Mouse (Mus musculus) frontal cortex, postnatal 10 days (tissue): Measurements from ENCODE around the gene Gm37240.

Experiments used
- DNase-seq, 2 experiments: peaks; one replicate each; pipeline ENCODE4 v3.0.0; 2022; ENCODE audit warnings: low spot score in 2 of 2, mixed read lengths in 1 of 2

Gm37240 gene

DNA sequence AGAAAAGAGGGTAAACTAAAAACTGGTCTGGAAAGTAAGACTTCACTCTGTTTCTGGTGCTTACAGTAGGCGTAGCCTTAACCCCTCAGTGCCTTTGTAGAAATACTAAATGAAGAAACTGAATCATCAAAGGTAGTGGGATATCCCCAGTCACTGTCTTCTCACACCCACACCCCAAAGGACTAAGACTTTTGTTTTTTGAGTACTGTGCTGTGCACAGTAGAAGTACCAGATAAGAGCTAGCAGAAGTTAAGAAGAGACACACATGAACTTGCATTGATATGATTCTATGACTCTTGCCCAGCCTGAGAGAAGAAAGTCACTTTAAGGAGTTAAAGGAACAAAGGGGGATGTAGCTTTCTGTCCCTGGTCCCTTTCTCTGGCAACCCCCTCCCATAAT lies 1409.8 kb downstream of the Gm37240 start:
- DNase-seq = no peak

DNA sequence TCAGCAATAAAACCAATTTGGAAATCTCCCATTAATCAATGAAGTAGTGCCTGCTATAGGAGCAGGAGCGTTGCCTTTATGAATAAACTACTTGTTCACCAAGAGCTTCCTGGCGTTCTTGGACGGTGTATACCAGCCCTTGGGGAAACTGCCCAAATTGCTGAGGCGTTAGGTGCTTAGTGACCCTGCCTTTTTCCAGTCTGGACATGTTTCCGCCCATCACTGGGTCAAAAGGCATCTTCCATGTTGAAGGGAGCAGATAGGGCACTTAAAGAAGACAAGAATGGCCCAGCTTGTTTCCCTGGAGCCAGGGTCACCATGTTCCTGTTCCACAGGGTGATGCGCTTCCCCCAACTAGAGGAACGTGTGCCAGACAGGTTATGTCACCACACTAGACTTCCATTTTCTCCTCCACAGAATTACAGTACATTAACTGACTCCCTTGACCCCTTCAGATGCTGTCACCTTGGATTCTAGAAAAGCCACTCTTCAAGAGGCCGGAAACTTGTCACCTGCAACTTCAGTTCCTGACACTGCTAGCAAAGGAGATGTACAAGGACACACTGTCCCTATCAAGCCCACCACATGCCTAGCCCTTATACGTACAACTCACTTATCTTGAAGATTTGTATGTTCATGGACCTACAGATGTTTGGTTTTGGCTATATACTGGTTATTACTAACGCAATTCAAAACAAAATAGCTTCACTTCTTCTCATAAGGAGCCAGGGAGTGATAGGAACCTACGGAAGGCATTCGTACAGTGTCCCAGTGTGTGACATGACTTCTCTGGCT lies 1412.1 kb downstream of the Gm37240 start:
- DNase-seq = no peak

DNA sequence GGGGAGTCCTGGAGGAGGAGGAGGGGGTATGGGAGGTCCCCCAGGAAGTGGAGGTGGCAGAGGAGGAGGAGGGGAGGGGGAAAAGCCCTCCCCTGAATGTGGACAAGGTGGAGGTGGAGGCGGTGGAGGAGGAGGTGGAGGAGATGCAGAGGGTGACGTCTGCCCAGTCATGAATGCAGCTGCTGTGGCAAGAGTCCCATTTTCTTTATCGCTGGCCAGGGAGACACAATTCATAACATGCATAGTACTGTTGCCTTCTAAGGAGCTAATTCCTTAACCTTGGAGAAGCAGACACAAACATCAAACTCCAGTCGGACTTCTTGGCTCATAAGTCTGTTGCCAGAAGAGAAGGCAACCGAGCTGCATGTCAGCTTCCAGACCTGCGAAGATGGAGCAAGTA lies 1412.9 kb downstream of the Gm37240 start:
- no peak for DNase-seq

DNA sequence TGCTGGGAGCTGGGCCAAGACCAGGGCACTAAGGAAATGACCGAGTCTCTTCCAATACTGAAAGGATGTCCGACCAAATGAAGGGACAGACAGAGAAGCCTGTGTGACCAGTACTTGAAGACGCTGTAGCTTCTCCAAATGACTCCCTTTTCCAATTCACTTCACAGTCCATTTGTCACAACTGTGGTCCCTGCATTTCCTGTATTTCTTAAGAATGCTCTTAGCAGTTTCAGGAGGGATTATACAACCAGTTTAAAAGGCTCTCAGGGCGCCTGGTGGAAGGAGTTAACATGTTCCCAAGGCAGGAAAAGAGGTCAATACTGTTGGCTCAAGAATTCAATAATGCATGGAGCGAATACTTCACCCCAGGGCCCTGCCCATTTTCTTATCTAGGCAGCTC lies 1414.4 kb downstream of the Gm37240 start:
- no peak for DNase-seq

DNA sequence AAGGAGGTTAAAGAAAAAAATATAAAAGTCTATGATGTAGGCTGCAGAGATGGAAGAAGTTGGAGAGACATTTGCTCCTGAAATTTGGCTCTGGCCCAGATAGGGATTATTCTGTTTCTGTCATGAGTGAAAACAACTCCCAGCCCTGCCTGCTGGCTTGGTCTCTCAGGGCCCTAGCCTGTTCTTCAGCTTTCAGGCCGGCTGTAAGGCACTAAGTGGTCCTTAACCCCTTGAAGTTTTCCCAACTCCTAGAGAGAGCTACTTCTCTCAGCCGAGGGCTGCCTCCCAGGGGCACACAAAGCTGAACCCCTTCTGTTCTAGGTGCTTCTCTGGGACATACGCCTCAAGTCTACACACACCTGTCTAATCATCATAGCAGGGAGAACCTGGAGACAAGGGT lies 1414.8 kb downstream of the Gm37240 start:
- DNase-seq = no peak

DNA sequence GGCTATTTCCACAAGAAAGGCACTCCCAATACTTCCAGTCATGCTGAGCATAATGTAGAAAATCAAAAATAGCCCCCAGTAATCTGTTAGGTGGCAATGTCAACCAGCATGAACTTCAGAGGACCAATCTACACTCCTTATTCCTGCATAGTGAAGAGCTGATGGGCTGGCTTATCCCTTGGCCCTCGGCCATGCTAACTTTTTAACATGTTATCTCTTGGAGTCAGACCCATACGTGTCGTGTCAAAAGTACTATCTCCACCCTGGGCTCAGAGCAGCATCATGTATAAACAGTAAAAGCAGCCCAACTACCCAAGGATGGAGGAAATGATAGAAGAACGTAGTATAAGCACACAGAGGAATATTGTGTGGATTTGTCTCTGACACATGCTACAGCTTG lies 1416.2 kb downstream of the Gm37240 start:
- DNase-seq = no peak

DNA sequence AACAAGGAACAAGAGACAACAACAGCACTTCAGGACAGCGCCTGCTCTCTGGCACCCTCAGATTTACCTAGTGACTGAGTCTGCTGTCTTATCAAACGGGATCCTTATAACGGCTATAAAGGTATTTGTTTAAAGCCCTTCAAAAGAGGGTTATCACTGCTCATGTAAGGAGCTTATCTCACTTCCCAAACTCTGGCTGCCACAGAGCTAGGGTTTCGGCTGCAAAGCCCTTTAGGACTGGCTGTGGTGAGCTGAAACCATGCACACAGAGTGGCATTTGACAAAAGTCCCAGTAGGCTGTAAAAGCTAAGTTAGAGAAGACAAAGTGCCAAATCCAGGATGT lies 1419.2 kb downstream of the Gm37240 start:
- DNase-seq = no peak

DNA sequence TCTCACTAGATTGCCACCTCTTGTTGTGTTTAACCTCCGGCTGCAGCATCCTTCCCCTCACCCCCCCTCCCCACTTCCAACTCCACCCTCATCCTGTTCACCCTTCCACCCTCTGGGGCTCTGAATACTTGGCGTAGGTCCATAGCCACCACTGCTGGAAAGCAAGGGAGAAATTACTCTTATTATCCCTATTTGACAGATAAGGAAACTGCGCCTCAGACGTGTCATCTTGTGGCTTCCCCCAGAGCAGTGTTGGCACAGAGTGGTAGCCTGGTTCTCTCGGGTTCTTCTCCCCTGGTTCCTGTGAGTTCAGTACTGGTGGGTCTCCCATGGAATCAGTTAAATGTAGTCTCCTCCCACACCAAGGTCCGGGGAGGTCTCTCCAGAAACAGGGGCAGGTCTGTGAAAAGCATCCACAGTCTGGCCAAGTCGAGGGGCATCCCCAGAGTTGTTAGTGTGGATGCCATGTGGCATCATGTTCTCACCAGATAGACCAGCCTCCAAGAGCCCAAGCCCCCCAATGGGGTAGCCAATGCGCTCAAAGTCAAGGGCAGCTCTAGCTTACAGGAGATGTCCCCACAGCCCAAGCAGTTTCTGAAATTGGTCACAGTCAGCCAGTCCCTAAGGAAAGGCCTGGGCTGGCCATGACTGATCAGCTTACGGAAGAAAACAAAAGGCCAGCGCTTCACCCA lies 1419.8 kb downstream of the Gm37240 start:
- no peak for DNase-seq

DNA sequence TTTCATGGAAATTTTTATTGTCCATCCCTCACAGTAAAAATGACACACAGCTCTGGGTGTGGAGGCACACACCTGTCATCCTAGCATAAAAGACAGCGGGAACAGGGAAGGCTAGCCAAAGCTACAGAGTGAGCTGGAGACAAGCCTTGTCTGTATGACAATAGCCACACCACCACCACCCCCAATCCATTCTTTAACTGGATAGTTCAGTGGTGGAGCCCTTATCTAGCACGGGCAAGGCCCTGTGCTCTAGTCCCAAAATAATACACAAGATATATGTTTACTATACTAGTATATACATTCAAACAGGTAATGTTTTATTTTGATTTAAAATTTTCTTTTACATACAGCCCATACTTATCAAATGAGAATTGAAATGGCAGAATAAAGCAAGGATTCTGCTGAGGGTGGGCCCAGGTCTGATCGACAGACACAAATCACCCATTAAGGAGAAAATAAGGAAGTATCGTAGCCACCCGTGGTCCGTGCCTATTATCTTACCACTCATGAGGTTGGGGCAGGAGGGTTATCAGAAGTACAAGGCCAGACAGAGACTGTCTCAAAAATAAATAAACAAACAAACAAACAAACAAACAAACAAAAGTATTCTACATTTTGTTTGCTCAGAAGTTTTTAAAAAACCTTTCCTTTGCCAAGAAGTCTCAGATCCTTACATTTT lies 1421.4 kb downstream of the Gm37240 start:
- DNase-seq = no peak

DNA sequence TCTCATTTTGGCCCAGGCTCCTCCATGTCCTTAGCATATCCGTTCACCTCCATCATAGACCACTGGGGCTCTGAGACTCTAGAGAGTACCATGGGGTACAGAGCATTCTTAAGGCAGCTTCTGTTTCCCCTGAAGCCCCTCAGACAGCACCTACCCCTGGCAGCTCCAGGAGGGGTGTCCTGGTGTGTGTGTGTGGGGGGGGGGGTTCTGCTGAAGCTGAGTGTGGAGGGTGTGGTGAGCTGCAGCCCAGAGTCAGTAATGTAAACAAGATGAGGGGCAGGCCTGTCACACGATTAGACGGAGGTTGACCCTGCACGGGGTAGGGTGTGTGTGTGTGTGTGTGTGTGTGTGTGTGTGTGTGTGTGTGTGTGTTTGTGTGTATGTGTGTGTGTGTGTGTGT lies 1425.6 kb downstream of the Gm37240 start:
- no peak for DNase-seq

DNA sequence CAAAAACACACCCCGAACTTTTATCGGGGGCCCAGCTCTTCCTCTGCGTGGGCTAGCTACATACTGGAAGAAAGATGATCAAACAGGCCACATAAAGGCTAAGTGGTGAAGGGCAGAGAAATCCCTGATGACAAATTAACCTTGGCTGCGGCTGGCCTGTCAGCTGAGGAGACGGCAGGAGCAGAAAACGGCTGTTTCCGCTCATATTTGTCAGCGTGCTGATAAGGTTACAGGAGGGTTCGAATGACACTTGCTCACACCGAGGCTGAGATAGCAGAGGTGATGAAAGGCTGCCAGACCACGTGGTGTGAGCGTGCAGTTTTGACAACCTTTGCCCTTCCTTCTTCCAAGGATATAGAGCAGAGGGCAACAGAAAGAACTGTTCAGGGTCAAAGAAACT lies 1426.4 kb downstream of the Gm37240 start:
- no peak for DNase-seq

DNA sequence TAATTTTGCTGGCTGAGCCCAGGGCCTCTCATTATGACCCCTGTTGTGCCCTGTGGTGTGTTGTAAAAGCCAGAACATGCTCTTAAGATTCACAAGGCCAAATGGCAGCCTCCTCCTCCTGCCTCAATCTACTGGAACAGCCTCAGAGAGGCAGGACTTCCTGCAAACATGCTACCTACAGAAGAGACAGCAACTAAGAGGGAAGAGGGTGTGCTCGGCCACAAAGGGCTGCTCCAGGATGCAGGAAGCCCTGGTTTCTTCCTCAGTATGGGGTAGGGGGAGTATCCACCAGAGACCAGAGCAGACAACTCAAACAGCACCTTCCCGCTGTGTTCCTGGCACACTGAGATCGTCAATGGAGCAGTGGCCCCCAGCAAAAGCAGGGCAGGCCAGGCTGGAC lies 1426.8 kb downstream of the Gm37240 start:
- DNase-seq = no peak

DNA sequence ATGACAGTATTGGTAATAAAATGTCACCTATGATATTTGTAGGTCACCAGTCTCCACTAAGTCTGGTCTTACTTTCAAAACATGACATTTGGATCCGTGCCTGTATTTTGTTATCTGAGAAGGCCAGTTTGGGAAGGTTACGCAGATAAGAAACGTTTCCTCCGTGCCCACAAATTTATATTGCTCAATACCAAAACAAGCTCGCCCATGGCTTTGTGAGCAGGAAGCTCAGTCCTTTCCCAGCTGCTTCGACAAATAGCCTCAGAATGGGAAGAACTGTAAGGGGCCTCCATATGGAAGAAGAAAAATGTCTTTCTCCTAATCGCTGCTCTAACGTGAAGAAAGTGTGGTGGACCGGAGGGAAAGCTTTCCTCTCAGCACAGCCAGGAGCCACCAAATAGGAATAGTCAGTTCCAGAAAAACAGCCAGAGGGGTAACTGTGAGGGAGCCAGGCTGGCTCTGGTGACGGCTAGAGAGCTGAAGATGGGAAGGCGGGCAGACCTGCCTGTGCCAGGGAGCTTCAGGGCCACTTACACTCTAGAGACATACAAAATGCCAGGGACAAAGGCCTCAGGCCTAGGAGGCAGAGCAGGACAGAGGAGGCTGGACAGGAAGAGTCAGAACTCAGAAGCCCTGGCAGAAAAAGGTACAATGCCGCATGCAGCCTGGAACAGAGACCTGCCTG lies 1431.4 kb downstream of the Gm37240 start:
- DNase-seq = no peak

DNA sequence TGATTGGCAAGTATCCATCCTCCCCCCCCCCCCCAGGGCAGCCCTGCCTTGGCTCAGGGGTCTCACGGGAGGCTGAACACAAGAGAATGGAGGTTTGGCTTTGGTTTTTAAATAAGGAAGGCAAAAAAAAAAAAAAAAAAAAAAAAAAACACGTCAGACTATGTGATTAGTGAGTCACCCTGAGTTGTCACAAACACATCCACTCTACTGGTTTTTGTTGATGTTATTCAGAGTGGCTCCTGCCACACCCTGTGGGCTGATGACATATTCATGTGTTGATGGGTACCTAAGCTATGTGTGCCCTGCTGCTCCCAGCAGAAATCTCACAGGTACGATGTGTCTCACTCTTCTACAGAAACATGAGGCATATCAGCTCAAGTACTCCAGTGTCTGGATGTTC lies 1436.7 kb downstream of the Gm37240 start:
- no peak for DNase-seq

DNA sequence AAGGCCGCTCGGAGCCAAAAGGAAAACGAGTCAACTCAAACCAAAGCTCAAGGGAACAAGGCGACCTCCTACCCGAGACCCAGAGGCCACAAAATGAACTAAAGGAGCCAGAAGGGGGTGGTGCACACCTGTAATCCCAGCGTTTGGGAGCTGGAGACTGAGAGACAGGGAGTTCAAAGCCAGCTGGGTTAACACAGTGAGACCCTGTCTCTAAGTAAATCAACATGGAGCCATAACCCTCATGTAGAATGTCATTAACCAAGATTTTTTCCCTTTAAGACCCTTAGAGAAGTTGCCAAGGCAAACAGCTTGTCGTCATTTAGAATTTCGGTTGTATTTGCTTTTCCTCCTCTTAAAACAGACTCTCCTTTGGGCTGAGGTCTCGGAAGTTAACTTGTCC lies 1438.3 kb downstream of the Gm37240 start:
- no peak for DNase-seq

DNA sequence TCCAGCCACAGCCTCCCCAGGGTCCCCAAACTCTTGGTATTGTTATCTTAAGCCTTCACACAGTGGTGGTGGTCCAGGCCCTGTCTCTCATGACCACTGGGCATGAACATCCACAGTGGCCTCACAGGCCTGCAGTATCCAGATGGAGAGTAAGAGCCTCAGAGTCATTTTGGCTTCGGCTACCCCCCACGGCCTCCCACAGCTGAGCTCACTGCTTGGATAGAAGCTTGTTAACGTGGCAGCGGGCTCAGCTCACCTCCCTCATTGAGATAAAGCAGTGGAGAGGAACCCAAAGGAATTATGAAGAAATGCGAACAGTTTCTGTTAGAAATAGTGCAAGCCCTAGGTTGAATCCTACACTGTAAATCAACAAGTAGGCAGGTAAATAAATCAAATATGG lies 1439.5 kb downstream of the Gm37240 start:
- DNase-seq = no peak
